Comparison of ENCODE assay signal across 12 mouse cellular contexts in genomic region chr11:18981367-18981766, GRCm38 (mm10).
"Had no signal": no experiment of that assay in that cellular context is flagged by ENCODE, and none has a peak within 500 bp of the region (broad histone marks: within the 10 kb centered on the region; RNA-seq: fewer than 3 reads in every experiment).

No protein-coding gene starts in this region.

- H3K27ac ChIP-seq: layer of hippocampus, adult 2 months; limb, embryonic 13.5 days; liver, embryonic 14.5 days; midbrain, embryonic 10.5 days; neural tube, embryonic 12.5 days; stomach, postnatal 0 days had no signal

- H3K9ac ChIP-seq: limb, embryonic 13.5 days; liver, embryonic 14.5 days; neural tube, embryonic 12.5 days had no signal

- H3K36me3 ChIP-seq: limb, embryonic 13.5 days had no signal

- H3K4me3 ChIP-seq: layer of hippocampus, adult 2 months; limb, embryonic 13.5 days; midbrain, embryonic 10.5 days; myocyte; neural tube, embryonic 12.5 days had no signal

- H3K27me3 ChIP-seq: limb, embryonic 13.5 days; neural tube, embryonic 12.5 days had no signal

- H3K4me2 ChIP-seq: limb, embryonic 13.5 days; neural tube, embryonic 12.5 days had no signal

- H3K9me3 ChIP-seq: limb, embryonic 13.5 days; midbrain, embryonic 10.5 days; neural tube, embryonic 12.5 days had no signal

- DNase-seq: kidney, postnatal 36 days; left cerebral cortex, postnatal 4 days; lung, adult 18-20 months; midbrain, embryonic 14.5 days; thymus, postnatal 4 days had no signal
